Mouse (Mus musculus) hindbrain, embryonic 10.5 days (tissue): ENCODE measurements around the gene Krtdap. TPM values are rescaled to one million over a fixed set of nuclear protein-coding genes. Genes with fewer than 3 reads are reported as not detected.
"Not testable (repeated sequence)": the region's sequence is repeated elsewhere in the genome, so short reads cannot be mapped to it uniquely, and the experiment has no call there.

Source experiments
- DNase-seq: peaks from one replicate; pipeline ENCODE4 v3.0.0-alpha.2; 2017; ENCODE audit warnings: low spot score
- H3K27ac ChIP-seq: fragments of 300-500 bp; sonication (generic); 2 replicates; pipeline ENCODE4 v1.5.1; 2016; ENCODE audit warnings: mild to moderate bottlenecking, moderate library complexity
- H3K27me3 ChIP-seq: fragments of 300-500 bp; sonication (generic); 2 replicates; pipeline ENCODE4 v1.6.1; 2016; ENCODE audit warnings: mild to moderate bottlenecking; ENCODE audit not compliant: poor library complexity, insufficient read depth, severe bottlenecking
- H3K36me3 ChIP-seq: fragments of 300-500 bp; sonication (generic); 2 replicates; pipeline ENCODE4 v1.6.1; 2016; ENCODE audit warnings: mild to moderate bottlenecking, moderate library complexity
- H3K4me1 ChIP-seq: fragments of 300-500 bp; sonication (generic); replicated peaks from 2 replicates; pipeline ENCODE4 v1.6.1; 2016; ENCODE audit warnings: mild to moderate bottlenecking
- H3K4me3 ChIP-seq: fragments of 300-500 bp; sonication (generic); 2 replicates; pipeline ENCODE4 v1.5.1; 2016; ENCODE audit warnings: mild to moderate bottlenecking, moderate library complexity
- H3K9me3 ChIP-seq: fragments of 300-500 bp; sonication (generic); 2 replicates; pipeline ENCODE4 v1.6.1; 2016; ENCODE audit warnings: mild to moderate bottlenecking, moderate library complexity
- WGBS: fragments of 180-500 bp; shearing (Covaris S2); methylation state at CpG from one replicate; pipeline ENCODE4 v1.1.7; 2016; 5-methylcytosine and 5-hydroxymethylcytosine counted together
- polyA plus RNA-seq: library from polyadenylated mRNA; unstranded; fragments of >200 nt; fragmentation: Nextera tagmentation; extraction: Ambion mirVana; gene quantifications from 2 replicates; pipeline ENCODE4 v1.2.1, GENCODE M21; 2016

Krtdap gene
- polyA plus RNA-seq, 1 experiment from 2014 or later = not detected

- not testable (repeated sequence) for H3K4me1 ChIP-seq, DNase-seq, H3K27me3 ChIP-seq, H3K27ac ChIP-seq, H3K4me3 ChIP-seq, H3K36me3 ChIP-seq, H3K9me3 ChIP-seq
These were observed 41.2 kb downstream of the Krtdap start for GRCm38 (mm10) chr7:30828871-30829270.

DNA sequence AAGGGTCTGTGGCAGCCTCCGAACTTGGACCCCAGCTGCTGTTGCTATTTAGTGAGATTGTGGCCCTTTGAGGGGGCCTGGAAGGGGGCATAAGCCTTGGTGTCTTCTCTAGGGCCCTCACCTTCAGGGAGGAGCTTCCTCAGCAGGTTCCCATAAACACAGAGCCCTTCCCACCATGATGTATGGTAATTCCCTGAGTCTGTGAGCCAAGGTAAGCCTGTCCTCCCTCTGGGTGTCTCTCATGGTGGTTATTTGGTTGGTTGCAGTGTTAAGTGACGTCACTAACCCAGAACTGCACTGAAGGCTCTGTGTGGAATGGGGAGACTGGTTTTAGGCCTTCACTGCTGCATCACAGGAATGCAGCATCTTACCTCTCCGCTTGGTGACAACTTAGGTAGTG is 41.7 kb downstream of the Krtdap start:
- Histone ChIP-seq H3K27me3 (no peaks in the 10 kb centered on the region), H3K36me3 (no peaks in the 10 kb centered on the region), H3K27ac (no peak overlapping the region), H3K4me1 (no peaks in the 10 kb centered on the region; the same call in 1 of the 2 replicates), H3K9me3 (no peaks in the 10 kb centered on the region), H3K4me3 (no peak overlapping the region)
- WGBS = 70% methylated on average over 3 of the region's 3 CpGs
- DNase-seq = no peak

DNA sequence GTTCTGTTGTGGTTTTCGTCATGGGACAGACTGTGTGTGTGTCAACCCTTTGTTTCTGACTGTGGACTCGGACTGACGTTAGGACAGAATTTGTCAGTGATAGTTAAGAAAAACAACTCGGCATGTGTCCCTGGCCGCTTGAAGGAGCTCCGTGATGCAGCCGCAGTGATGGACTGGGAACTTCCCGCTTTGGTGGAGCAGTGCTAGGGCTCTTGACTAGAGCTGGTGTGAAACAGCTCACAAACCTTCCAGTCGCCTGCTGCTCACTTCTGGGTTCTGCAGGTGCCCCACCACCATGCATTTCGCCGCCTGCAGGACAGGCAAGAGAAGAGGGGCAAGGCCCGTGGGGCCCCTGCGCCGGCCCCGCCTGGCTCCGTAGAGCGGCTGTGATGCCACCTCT is 44.6 kb downstream of the Krtdap start:
- Histone ChIP-seq H3K36me3 (no peaks in the 10 kb centered on the region), H3K27me3 (no peaks in the 10 kb centered on the region), H3K27ac (no peak overlapping the region), H3K4me1 (no peaks in the 10 kb centered on the region; the same call in 1 of the 2 replicates), H3K4me3 (no peak overlapping the region), H3K9me3 (no peaks in the 10 kb centered on the region)
- DNase-seq = no peak
- WGBS = 72% methylated on average over 17 of the region's 17 CpGs

DNA sequence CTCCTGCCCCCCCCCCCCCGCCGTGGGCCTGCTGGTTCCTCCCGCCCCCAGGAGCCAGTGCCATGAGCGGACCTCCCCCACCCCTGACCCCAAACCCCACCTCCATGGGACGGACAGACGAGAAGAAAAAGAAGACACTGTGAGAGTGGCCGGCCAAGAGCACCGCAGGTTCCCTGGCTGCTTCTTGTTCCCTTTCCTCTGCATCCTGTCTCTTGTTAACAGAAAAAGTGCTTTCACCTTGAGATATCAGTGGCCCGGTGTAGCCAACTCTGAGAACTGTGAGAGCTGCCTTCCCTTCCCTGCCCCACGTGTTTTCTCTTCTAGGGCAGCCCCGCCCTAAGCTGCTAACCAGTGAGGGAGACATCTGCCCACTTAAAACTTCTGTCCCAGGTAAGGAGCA is 45.0 kb downstream of the Krtdap start:
- WGBS = 43% methylated on average over 9 of the region's 11 CpGs
- not testable (repeated sequence) for H3K4me1 ChIP-seq

GRCm38 (mm10) chr7:30837277-30837676 is 49.6 kb downstream of the Krtdap start:
- Histone ChIP-seq H3K27ac (no peak overlapping the region), H3K4me1 (no peaks in the 10 kb centered on the region; the same call in 1 of the 2 replicates)

More for the DNA sequence above, 45.0 kb downstream of the Krtdap start:
- H3K4me3 ChIP-seq, H3K27ac ChIP-seq, DNase-seq, H3K27me3 ChIP-seq, H3K9me3 ChIP-seq, H3K36me3 ChIP-seq: not testable (repeated sequence)

GRCm38 (mm10) chr7:30840306-30840705 is 52.6 kb downstream of the Krtdap start:
- H3K27me3 ChIP-seq = no peaks in the 10 kb centered on the region
- no peak overlapping the region for H3K4me3 ChIP-seq
- WGBS = 84% methylated on average over 3 of the region's 3 CpGs
- H3K9me3 ChIP-seq = no peaks in the 10 kb centered on the region
- no peaks in the 10 kb centered on the region for H3K36me3 ChIP-seq
- DNase-seq = no peak
- no peak overlapping the region for H3K27ac ChIP-seq
- no peaks in the 10 kb centered on the region for H3K4me1 ChIP-seq

More at GRCm38 (mm10) chr7:30837277-30837676, 49.6 kb downstream of the Krtdap start:
- Histone ChIP-seq H3K27me3 (no peaks in the 10 kb centered on the region), H3K36me3 (no peaks in the 10 kb centered on the region), H3K9me3 (no peaks in the 10 kb centered on the region), H3K4me3 (no peak overlapping the region)
- DNase-seq = no peak

Other genes starting within 250 kb of the Krtdap start
- gene Hspb6, start 235.7 kb upstream of the Krtdap start, polyA plus RNA-seq = 4.1 and 5.3 TPM in 2 replicates
- gene Proser3, start 235.6 kb upstream of the Krtdap start, polyA plus RNA-seq = 13.8 and 15.1 TPM in 2 replicates
- 47.6 and 50.2 TPM in 2 replicates for gene Lin37, start 228.1 kb upstream of the Krtdap start, polyA plus RNA-seq
- gene U2af1l4, start 224.6 kb upstream of the Krtdap start, polyA plus RNA-seq = 96.0 and 106 TPM in 2 replicates
- 16.4 and 16.9 TPM in 2 replicates for gene Gm49396, start 224.6 kb upstream of the Krtdap start, polyA plus RNA-seq
- gene Psenen, start 224.3 kb upstream of the Krtdap start, polyA plus RNA-seq = 131 and 140 TPM in 2 replicates
- 6.2 and 6.7 TPM in 2 replicates for gene Igflr1, start 222.5 kb upstream of the Krtdap start, polyA plus RNA-seq
- 9.6 and 11.0 TPM in 2 replicates for gene Kmt2b, start 199.2 kb upstream of the Krtdap start, polyA plus RNA-seq
- 0.20 and 0.21 TPM in 2 replicates for gene Zbtb32, start 189.0 kb upstream of the Krtdap start, polyA plus RNA-seq
- 0.52 and 1.2 TPM in 2 replicates for gene Upk1a, start 175.0 kb upstream of the Krtdap start, polyA plus RNA-seq
- 810 and 924 TPM in 2 replicates for gene Cox6b1, start 161.7 kb upstream of the Krtdap start, polyA plus RNA-seq
- gene Etv2, start 152.0 kb upstream of the Krtdap start, polyA plus RNA-seq = 0.14 TPM in 1 of 2 replicates, not detected in the other
- 145 and 175 TPM in 2 replicates for gene Rbm42, start 137.6 kb upstream of the Krtdap start, polyA plus RNA-seq
- gene Haus5, start 122.9 kb upstream of the Krtdap start, polyA plus RNA-seq = 63.9 and 76.3 TPM in 2 replicates
- not detected in 2 replicates for gene Pmis2, start 116.3 kb upstream of the Krtdap start, polyA plus RNA-seq
- gene 2200002J24Rik, start 89.0 kb upstream of the Krtdap start, polyA plus RNA-seq = not detected in 2 replicates
- 0.91 and 1.6 TPM in 2 replicates for gene Atp4a, start 75.7 kb upstream of the Krtdap start, polyA plus RNA-seq
- 163 and 170 TPM in 2 replicates for gene Tmem147, start 58.4 kb upstream of the Krtdap start, polyA plus RNA-seq
- 0.26 and 0.69 TPM in 2 replicates for gene Gapdhs, start 44.2 kb upstream of the Krtdap start, polyA plus RNA-seq
- 0.72 and 0.93 TPM in 2 replicates for gene Sbsn, start 36.4 kb upstream of the Krtdap start, polyA plus RNA-seq
- 0.59 TPM in 1 of 2 replicates, not detected in the other for gene Dmkn, start 24.1 kb upstream of the Krtdap start, polyA plus RNA-seq
- not detected in 2 replicates for gene Ffar2, start 35.9 kb downstream of the Krtdap start, polyA plus RNA-seq
- gene Ffar3, start 68.3 kb downstream of the Krtdap start, polyA plus RNA-seq = not detected in 2 replicates
- gene Ffar1, start 73.7 kb downstream of the Krtdap start, polyA plus RNA-seq = not detected in 2 replicates
- gene Cd22, start 92.4 kb downstream of the Krtdap start, polyA plus RNA-seq = 0.11 TPM in 1 of 2 replicates, not detected in the other
- gene Mag, start 127.0 kb downstream of the Krtdap start, polyA plus RNA-seq = 0.61 and 0.67 TPM in 2 replicates
- not detected in 2 replicates for gene Hamp2, start 136.8 kb downstream of the Krtdap start, polyA plus RNA-seq
- gene Hamp, start 156.1 kb downstream of the Krtdap start, polyA plus RNA-seq = not detected in 2 replicates
- 23.6 and 26.3 TPM in 2 replicates for gene Usf2, start 168.9 kb downstream of the Krtdap start, polyA plus RNA-seq
- 21.2 and 29.8 TPM in 2 replicates for gene Lsr, start 185.6 kb downstream of the Krtdap start, polyA plus RNA-seq
- 1.4 and 2.0 TPM in 2 replicates for gene Fam187b, start 185.9 kb downstream of the Krtdap start, polyA plus RNA-seq